Mouse (Mus musculus): ENCODE data around the gene Whamm. TPM values are rescaled to one million over a fixed set of nuclear protein-coding genes. Genes with fewer than 3 reads are reported as not detected.

The Whamm gene
- total RNA-seq (2021) = 1 to 10 TPM; 7.1 to 7.7 TPM
- long read RNA-seq, experiment 1, partial matches to known transcripts = 43 of 46 reads
- long read RNA-seq, experiment 1, other reads (novel, unspliced or antisense) = 2 of 46 reads
- long read RNA-seq, experiment 2, partial matches to known transcripts = 0 of 61 reads
- long read RNA-seq, experiment 2, other reads (novel, unspliced or antisense) = 59 of 61 reads

DNA sequence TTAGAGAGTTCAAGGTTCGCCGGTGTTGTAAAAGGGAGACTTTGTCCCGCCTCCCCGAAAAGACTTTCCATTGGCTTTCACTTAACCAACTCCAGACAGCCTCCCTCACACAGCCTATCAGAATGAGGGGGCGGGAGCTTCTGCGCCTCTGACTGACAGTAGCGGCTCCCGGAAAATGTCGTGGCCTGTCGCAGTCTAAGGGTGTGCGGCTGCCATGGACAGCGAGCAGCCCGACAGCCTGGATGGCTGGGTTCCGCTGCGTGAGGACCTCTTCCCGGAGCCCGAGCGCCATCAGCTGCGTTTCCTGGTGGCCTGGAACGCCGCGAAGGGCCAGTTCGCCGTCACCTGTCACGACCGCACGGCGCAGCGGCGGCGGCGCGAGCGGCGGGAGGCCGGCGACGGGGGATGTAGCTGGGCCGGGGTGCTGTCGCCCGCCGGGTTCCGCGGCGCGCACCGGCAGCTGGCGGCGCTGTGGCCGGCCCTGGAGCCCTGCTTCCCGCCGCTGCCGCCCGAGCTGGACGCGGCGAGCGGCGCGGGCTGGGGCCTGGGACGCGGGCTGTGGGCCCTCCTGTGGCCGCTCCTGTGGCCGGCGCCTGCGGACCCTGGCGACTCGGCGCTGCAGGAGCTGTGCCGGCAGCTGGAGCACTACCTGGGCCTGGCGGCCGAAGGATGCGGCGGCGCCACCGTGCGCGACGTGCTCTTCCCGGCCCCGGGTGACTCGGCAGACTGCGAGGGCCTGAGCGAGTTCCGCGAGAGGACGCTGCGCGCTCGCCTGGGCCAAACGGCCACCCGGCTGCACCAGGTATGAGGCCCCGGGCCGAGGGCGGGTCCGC is at the start of gene Whamm:
Gene Whamm, plus strand, starts transcription at position 159 of the 833 bp plus-strand sequence.
- DNase-seq = peak; percentile 84 to 86
- intact Hi-C loops (cut with DNase I) = no loop called here

DNA sequence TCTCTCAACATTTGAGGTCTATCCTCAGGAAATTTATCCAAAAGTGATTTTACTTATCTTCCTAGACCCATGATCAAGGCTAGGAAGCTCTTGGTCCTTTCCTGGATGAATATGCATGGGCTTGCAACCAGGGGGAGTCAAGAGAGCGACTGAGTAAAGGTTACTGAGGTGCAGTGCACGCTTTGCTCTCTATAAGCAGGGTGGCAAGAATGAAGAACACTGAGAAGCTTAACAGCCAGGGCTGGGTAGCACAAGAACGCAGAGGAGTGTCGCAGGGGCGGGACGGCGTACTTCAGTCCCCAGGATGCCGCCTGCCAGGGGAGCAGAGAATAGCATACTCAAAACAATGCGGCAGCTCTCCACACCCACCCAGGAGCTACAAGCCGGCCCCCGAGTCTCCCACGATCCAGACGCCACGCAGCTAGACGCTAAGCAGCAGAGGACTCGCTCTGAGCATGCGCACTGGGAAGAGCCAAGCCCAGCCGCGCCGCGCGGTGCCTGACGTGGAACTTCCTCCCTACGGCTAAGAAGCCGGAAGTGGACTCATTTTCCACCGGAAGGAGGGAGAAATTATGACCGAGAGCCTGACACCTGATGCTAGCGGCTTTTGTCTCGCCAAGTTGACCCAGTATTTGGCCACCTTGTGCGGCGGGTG is 47.9 kb upstream of the Whamm start:
- DNase-seq = peak; percentile 80 to 86
- intact Hi-C loops (cut with DNase I) = no loop called here

DNA sequence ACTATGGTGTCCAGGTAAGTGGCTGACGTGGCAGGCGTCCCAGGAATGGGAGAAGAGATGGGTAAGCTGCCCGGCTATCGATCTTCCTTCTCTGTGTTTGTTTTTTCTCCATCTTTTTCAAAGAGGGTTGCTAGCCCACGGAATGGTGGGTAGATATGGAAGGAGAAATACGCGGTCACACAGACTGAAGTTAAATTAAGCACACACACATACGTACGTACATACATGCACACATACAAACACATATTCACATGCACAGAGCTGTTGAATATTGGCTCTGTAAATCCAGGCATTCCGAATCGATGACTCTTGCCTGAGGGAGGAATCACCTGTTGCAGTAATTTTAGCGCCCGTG is 47.4 kb upstream of the Whamm start:
- intact Hi-C loops (cut with DNase I) = no loop called here
- no peak for DNase-seq

DNA sequence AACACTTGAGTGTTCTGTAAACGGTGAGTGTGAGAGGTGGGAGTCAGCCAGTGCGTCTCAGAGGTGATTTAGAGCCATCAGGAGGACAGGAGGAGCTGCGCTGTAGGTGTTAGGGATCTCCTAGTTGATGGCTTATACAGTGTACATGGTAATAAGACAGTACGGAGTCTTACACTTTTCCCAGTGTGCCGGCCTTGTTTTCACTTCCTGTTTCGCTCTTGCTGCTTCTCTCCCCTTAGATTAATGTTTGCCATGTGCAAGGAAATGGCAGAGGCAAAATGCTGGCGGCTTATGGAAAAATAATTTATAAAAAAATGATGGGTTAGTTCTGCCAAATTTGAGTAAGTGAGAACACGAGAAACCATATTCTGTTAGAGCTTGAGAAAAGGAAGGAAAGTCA is 42.1 kb upstream of the Whamm start:
- no peak for DNase-seq
- intact Hi-C loops (cut with DNase I) = no loop called here

DNA sequence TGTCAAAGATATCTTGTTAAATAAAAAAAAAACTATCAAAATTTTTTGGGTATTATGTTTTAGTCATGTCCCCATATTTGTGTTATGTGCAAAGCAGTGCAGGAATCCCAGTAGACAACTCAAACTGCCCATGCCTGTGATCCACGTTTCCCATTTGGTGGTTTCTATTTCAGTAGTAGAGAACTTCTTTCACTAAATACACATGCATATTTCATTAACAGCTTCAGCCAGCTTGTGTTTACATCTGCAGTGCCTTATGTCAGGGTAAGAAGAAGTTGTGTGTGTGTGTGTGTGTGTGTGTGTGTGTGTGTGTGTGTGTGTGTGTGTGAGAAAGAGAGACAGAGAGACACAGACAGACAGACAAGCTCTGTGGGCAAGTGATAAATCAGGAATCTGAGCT is 39.6 kb upstream of the Whamm start:
- intact Hi-C loops (cut with DNase I) = no loop called here
- no peak for DNase-seq

DNA sequence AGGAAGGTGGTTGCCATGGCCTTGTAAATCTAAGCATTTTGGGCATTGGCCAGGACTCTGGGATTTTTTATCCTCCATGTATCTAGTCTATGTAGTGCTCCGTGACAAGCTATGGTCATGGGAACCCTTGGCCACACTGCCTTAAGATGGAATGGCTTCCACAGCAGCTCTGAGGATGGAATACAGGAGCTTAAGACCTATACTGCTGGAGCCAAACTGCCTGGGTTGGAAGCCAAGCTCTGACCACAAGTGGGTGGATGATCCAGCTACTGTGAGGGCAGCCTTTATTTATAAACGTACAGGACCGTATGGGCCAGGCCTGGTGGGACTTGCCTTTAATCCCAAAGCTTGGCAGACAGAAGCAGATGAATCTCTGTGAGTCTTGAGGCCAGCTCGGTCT is 34.6 kb upstream of the Whamm start:
- DNase-seq = no peak
- intact Hi-C loops (cut with DNase I) = no loop called here

DNA sequence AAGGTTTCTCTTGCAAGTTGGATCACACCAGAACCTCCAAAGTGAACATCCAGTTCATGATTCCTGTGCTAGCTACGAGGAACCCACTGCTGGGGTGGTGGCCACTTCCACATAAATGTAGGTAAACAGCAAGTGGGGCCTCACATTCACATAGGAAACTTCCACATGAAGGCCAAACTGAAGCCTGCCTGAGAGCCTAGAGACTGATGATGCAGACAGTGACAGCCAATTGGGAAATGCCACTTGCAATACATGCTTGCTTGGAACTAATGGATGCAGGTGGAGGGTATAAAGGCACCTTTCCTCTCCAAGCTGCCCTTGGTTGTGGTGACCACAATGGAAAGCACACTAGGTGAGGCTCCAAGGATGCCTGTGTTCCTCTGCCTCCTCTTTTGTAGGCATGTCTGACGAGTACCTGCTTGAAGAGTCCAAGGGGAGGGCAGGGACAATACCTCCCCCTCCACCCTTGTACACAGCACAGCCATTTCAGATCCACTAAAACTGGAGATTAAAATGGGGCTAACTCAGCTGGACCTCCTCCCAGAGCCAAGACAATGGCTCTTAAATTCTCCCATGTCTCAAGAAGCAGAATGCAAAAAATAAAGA is 32.9 kb upstream of the Whamm start:
- intact Hi-C loops (cut with DNase I) = no loop called here
- DNase-seq = no peak

DNA sequence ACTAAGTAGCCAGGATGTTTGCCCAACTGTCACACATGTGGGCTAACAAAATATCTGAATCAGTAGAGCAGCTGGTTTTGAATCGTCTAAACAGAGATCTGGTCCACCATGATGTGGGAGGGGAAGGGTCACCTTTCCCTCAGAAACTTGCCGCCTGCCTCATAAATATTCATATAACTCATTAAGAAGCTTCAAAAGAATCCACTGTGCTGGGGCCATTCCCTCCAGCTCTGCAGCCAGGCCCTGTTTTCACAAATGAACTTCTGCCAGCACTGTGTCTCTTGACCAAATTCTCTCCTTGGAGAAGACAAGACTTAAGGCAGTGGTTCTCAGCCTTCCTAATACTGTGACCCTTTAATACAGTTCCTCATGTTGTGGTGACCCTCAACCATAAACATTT is 31.5 kb upstream of the Whamm start:
- DNase-seq = no peak
- intact Hi-C loops (cut with DNase I) = no loop called here

DNA sequence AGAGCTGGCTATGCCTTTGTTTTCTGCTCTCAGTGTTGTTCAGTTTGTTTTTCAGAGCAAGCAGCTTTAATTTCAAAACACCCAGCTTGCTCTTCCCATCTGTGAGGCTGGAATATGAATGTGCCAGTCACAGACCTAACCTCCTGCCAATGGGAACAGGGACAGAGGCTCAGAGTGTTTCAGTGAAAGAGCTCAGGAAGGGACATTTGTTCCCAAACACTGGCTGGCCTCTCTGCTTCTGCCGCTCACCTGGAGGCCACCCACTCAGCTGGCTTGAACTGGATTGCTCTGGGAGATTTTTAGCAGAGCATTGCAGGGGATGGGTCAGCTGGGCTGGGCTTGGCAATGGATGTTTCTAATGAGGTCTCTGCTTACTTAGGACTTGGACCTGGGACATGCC is 30.1 kb upstream of the Whamm start:
- no peak for DNase-seq
- intact Hi-C loops (cut with DNase I) = no loop called here

DNA sequence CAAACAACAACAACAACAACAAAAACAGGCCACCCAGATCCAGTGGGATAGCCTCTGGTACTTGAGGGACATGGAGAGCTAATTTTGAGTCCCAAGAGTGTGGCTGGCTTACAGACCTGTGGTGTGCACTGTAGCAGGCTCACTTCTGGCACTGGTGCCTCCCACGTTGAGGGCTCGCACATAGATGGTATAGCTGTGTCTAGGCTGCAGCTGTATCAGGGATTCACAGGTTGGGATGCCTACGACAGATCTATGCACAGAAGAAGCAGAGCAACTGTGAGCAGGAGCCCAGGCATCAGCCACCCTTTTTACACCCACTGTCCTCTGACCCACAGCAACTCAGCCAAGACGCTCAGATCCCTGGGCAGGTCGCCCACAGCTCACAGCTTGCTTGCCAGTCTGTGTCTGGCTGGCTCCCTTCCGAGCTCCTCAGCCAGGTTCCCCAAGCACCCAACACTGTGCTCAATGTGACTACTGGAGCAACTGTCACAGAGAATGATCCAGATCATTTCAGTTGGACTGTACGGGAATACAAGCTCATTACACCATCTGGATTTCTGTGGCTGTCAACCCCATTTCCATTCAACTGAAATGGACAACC is 29.0 kb upstream of the Whamm start:
- intact Hi-C loops (cut with DNase I) = no loop called here
- peak; percentile 67 to 84 for DNase-seq

DNA sequence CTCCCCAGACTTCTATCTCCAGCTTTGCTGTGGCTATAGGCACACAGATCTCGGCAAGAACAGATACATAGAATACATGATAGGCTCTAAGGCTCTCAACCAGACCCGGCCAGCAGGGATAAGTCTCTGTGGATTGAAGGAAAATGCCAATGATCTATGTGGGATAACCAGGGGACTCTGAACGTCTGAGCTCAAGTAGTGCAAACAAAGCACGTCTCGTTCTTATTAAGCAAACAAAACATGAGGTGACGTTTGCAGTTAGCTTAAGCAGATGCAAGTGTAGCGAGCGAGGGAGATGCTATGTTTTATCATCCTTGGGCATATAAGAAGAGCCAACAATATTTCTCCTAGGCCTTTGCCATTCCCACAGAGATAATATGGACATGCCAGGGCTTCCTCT is 28.1 kb upstream of the Whamm start:
- intact Hi-C loops (cut with DNase I) = no loop called here
- DNase-seq = no peak

DNA sequence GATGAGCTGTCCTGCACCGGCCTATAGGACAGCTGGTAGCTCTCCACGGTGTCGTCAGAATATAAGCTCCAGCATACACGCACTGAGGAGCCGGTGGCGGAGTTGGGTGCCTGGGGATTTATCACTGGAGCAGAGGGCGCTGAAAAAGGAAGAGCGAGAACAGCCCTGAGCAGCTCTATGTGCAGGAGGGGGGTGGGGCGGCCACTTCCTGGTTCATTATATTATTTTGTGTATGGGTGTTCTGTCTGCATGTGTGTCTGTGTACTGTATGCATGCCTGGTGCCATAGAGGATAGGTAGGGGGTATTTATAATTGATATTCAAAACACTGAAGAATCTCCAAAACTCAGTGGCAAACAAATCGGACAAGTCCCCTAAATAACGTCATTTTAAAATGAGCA is 22.2 kb upstream of the Whamm start:
- intact Hi-C loops (cut with DNase I) = no loop called here
- DNase-seq = no peak

DNA sequence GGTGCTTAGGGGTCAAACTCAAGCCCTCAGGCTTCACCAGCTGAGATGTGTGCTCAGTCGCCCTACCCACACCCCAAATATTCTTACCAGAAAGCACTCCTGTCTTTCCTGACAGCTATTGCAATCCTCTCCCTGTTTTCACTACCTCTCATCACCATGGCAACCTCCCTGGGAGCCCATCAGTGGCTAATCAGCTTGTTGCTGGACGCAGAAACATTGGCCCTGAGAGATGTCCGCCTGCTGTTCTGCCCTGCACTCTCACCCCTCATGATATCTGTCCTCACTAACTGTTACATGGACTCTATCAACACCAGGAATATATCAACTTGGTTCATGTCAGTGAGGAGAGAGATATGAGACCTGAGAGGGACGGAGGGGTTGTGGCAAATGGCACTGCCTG is 17.5 kb upstream of the Whamm start:
- no peak for DNase-seq
- intact Hi-C loops (cut with DNase I) = no loop called here

DNA sequence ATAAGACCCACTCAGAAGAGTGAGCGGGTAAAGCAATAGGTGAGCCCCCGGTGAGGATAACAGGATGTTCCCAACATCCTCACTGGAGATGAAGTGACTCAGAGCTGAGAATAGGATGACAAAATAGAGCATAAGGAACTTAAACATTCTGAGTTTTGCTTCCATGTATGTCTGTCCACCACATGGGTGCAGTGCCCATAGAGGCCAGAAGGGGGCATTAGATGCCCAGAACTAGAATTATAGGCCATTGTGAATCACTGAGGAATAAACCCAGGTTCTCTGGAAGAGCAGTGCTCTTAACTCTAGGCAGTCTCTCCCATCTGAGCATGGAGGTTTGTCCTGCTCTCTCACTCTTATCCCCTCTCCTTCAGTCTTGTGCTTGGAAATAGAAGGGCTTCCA is 16.7 kb upstream of the Whamm start:
- intact Hi-C loops (cut with DNase I) = no loop called here
- no peak for DNase-seq

DNA sequence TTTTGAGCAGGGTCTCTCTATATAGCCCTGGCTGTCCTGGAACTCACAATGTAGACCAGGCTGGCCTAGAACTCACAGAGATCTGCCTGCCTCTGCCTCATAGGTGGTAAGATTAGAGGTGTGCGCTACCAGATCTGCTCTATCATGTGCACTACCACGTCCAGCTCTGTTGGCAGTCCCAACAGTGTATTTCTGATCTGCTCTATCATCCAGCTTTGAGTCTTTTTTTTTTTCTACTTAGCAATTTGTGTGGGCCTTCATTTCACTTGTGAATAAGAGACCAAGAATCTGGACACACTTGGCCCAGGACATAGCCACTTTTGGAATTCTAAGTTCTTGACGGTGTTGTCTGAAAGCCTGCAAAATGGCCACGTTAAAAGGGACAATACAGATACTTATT is 14.2 kb upstream of the Whamm start:
- no peak for DNase-seq
- intact Hi-C loops (cut with DNase I) = no loop called here

DNA sequence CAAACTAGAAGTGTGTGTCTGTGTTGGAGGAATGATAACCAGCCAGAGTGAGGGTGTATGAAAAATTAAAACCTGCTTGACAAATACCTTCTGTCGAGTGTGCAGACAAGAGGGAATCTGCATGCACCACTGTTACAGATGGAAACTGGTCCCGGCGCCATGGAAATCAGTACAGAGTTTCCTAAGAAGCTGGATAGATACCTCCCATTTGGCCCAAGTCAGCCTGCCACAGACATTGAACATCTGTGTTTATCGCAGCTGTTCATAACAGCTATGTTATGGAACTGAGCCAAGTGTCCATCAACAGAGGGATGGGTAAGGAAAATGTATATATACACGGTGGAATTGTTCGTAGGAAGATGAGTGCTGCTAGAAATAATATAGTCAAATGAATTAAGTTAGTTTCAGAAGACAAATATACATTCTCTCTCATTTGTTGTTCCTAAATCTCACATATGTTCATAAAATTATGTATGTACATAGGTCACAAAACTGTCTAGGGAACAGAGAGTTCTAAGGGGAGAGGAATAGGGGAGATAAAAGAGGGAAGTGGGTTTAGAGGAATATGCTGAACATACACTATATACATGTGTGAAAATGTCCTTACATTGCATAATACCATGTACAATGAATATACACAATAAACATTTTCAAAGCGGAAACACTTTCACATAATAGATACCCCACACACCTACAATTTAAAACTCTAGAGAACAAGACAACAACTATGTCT is 13.6 kb upstream of the Whamm start:
- intact Hi-C loops (cut with DNase I) = no loop called here
- DNase-seq = no peak

DNA sequence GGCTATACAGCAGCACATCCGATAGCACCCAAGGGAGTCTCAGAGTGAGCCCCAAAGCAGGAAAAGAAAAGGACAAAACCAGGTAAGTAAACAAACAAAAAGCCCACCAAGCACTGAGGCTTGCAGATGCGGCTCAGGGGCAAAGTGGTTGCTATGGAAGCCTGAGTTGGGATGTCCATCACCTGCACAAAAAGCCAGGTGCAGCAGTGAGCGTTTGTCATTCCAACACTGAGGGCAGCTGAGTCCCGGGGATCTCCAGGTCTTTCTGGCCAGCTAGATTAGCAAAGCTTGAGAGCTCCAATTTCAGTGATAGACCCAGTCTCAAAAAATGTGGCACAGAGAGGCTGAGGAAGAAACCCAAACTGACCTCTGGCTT is 13.1 kb upstream of the Whamm start:
- no peak for DNase-seq
- intact Hi-C loops (cut with DNase I) = no loop called here

DNA sequence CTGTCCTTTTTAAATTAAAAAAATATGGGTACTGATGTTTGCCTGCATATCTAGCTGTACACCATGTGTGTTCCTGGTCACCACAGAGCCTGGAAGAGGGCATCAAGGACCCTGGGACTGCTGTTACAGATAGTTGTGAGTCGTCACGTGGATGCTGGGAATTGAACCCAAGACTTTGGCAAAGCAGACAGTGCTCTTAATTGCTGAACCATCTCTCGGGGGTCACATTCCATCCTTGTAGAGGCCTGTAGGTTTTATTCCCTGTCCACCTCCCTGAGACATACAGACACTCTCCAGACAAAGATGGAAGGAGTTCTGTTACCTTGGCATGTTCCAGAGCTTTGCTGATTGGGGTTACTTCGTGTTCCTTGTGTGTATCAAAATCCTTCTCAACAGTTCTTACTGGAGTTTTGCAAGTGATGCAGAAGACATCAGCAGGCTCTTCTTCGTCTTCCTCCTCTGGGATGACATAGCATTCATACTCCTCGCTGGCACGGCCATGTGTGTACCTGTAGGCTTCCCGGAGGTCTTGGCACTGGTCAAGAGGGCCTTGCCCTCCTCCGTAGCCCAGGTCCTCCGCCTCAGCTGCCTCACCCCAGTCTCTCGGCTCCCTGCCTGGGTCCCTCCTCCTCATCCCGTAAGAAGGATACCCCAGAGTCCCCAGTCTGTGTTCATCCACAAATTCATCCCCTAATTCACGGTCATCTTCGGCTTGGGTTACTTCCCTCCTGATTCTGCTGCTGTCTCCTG is 11.7 kb upstream of the Whamm start:
- intact Hi-C loops (cut with DNase I) = no loop called here
- no peak for DNase-seq

DNA sequence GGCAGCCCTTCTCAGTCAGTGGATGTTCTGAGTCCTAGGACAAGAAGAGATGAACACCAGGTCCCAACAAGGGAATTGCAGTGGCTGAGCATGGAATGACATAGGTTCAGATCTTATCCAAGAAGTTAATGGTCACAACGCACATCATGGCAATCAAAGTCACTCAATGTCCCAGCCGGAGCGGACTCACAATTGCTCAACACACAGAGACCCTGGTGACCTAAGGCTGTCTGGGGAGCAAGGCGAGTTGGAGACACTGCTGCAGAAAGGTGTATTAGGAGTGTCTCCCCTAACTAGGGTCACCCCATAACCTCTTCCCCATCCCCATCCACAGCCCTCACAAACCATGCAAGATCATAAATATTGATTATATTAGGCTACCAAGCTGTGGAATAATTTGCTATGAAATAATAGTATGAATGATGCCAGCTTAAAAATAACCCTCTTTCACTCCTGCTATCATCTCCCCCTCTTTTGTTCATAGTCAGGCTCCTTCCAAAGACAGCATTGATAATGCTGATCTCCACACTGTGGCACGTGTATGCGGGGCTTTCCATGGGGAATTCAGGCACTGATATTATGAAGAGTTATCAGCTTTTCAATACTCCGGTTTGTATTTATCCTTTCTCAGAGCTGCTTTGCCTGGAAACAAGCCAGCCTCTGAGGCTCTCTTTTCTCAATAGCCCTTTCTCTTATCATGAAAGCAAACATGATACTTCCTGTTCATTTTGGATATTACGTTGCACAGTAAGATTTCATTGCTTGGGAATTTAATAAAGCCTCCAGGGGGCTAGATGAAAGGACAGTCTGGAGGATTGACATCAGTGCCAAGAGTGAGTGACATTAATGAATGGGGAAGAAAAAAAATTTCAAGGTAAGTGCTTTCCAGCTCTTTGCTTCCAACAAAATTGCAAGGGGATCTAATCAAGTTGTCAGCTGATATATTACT is 10.7 kb upstream of the Whamm start:
- intact Hi-C loops (cut with DNase I) = loop anchor here (10.0 kb wide), 1 partner anchor 106 kb away; the partner anchor contains the start of gene Cpeb1
- DNase-seq = no peak
